Mouse (Mus musculus): Measurements from ENCODE around the gene Phactr2.

Gene Phactr2

GRCm38 (mm10) chr10:13411056-13411455 is 63.2 kb downstream of the Phactr2 start:
- in situ Hi-C loops (cut with MboI): no loop called here

- in situ Hi-C loops (cut with MboI): no loop called here
Measured at GRCm38 (mm10) chr10:13401971-13402370, 72.2 kb downstream of the Phactr2 start.

- in situ Hi-C loops (cut with MboI): no loop called here
Measured at GRCm38 (mm10) chr10:13395753-13396152, 78.5 kb downstream of the Phactr2 start.

GRCm38 (mm10) chr10:13394000-13394399 is 80.2 kb downstream of the Phactr2 start:
- in situ Hi-C loops (cut with MboI): no loop called here

- in situ Hi-C loops (cut with MboI): no loop called here
Measured at GRCm38 (mm10) chr10:13388116-13388922, 85.9 kb downstream of the Phactr2 start.

GRCm38 (mm10) chr10:13384866-13385265 is 89.3 kb downstream of the Phactr2 start:
- in situ Hi-C loops (cut with MboI): no loop called here

- in situ Hi-C loops (cut with MboI): no loop called here
Measured at GRCm38 (mm10) chr10:13377895-13378294, 96.3 kb downstream of the Phactr2 start.

- in situ Hi-C loops (cut with MboI): no loop called here
Measured at GRCm38 (mm10) chr10:13376428-13377260, 97.6 kb downstream of the Phactr2 start.

- in situ Hi-C loops (cut with MboI): no loop called here
Measured at GRCm38 (mm10) chr10:13375820-13376219, 98.4 kb downstream of the Phactr2 start.

GRCm38 (mm10) chr10:13369581-13370375 is 104.4 kb downstream of the Phactr2 start:
- in situ Hi-C loops (cut with MboI): no loop called here

GRCm38 (mm10) chr10:13364286-13364580 is 110.0 kb downstream of the Phactr2 start:
- in situ Hi-C loops (cut with MboI): no loop called here

- in situ Hi-C loops (cut with MboI): no loop called here
Measured at GRCm38 (mm10) chr10:13363499-13364285, 110.5 kb downstream of the Phactr2 start.

- in situ Hi-C loops (cut with MboI): no loop called here
Measured at GRCm38 (mm10) chr10:13360913-13361312, 113.3 kb downstream of the Phactr2 start.

GRCm38 (mm10) chr10:13359846-13360245 is 114.4 kb downstream of the Phactr2 start:
- in situ Hi-C loops (cut with MboI): no loop called here

- in situ Hi-C loops (cut with MboI): no loop called here
Measured at GRCm38 (mm10) chr10:13358679-13359078, 115.5 kb downstream of the Phactr2 start.

- in situ Hi-C loops (cut with MboI): no loop called here
Measured at GRCm38 (mm10) chr10:13346609-13347290, 127.5 kb downstream of the Phactr2 start.

GRCm38 (mm10) chr10:13340583-13340982 is 133.6 kb downstream of the Phactr2 start:
- in situ Hi-C loops (cut with MboI): no loop called here

GRCm38 (mm10) chr10:13336964-13337363 is 137.2 kb downstream of the Phactr2 start:
- in situ Hi-C loops (cut with MboI): no loop called here

- in situ Hi-C loops (cut with MboI): no loop called here
Measured at GRCm38 (mm10) chr10:13335814-13336213, 138.4 kb downstream of the Phactr2 start.

GRCm38 (mm10) chr10:13335347-13335746 is 138.9 kb downstream of the Phactr2 start:
- in situ Hi-C loops (cut with MboI): no loop called here

GRCm38 (mm10) chr10:13333781-13334180 is 140.4 kb downstream of the Phactr2 start:
- in situ Hi-C loops (cut with MboI): no loop called here
